Mouse (Mus musculus) spleen, adult 2 months (tissue): ENCODE data around the gene Ly6g5c.

Experiments
- CTCF ChIP-seq: fragments of 200-500 bp; IDR thresholded peaks from 2 replicates; pipeline ENCODE4 v1.5.1; 2011; ENCODE audit warnings: mild to moderate bottlenecking, inconsistent platforms; ENCODE audit not compliant: insufficient read depth, insufficient read length, insufficient replicate concordance; ENCODE audit errors: extremely low read depth
- POLR2A ChIP-seq: fragments of 200-500 bp; IDR thresholded peaks from 2 replicates; pipeline ENCODE4 v1.6.1; 2011; ENCODE audit warnings: low read depth, low read length, inconsistent platforms

DNA sequence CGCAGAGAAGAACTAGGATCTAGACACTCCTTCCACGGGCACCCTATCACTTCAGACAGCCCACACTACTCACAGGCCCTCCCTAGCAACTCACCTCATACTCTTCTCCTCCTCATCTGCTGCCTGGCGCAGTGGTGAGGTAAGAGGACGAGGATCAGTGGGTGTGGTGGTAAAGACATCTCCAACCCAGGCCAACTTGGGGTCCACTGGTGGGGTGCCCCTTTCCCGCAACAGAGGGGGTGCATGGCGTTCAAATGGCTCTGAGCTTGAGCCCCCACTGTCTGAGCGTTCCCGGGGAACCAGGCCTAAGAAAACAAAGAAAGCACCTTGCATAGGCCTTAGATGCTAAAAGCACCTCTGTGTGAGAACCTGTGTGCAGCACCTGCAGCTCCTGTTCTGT is 49.2 kb downstream of the Ly6g5c start:
- TF ChIP-seq CTCF = no peak
- TF ChIP-seq POLR2A = no peak
